8 mouse cellular contexts compared by ENCODE assay signal in the genomic region with DNA sequence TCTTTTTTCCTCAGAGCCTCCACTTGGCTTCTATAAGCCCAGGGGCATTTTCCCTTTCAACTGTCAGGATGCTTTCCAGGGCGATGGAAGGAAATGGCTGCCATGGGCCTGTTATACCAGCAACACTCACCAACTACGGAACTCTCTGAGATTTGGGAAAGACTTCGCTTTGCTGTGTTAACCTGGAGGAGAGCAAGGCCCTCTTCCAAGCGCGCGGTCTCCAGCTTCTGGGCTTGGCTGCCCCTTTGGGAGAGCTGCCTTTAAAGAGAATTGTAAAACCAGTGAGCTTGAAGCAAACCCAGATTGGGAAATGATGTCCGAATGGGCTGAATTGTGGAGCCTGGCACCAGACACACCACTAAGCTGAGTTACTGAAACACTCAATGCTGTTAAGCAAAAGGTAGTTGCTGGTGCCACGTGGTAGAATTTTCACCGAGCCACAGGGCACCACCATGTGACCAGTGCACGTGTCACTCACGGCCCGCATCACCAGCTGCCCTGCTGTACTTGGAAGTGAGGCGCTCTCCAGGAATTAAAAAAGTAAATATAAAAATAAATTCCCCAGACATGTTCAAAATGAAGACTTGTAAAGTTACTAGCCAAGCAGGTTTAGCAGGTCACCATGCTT.
A peak's percentile ranks its signal among the peaks of the same experiment; 100 is the strongest.
DNase-seq lines count a peak whose midpoint lies in the region; ATAC-seq and TF ChIP-seq lines count a peak whose summit lies in the region.

No protein-coding gene starts in this region.

- no peaks in the 10 kb centered on the region for H3K9me3 ChIP-seq in lung, postnatal 0 days (ENCODE audit: low read length)
- no peaks in the 10 kb centered on the region for H3K9me3 ChIP-seq in kidney, embryonic 14.5 days (ENCODE audit: control insufficient read depth, low read length)
- H3K9me3 ChIP-seq in neural tube, embryonic 14.5 days (ENCODE audit: control insufficient read depth, low read length) = no peaks in the 10 kb centered on the region

- H3K4me1 ChIP-seq in lung, postnatal 0 days (ENCODE audit: insufficient read depth, low read depth, low read length) = no peaks in the 10 kb centered on the region
- H3K4me1 ChIP-seq in kidney, embryonic 14.5 days (ENCODE audit: control insufficient read depth, insufficient read depth, low read length) = no peaks in the 10 kb centered on the region
- H3K4me1 ChIP-seq in neural tube, embryonic 14.5 days (ENCODE audit: control insufficient read depth, insufficient read depth, low read length) = peaks cover 9% of the 10 kb centered on the region

- TF ChIP-seq CTCF in lung, postnatal 0 days (IDR thresholded peaks at IDR 0.05) = no peak

- TF ChIP-seq EP300 in lung, postnatal 0 days (IDR thresholded peaks at IDR 0.05) = no peak

- no peak overlapping the region for H3K9ac ChIP-seq in lung, postnatal 0 days (replicated peaks; ENCODE audit: low read depth)
- H3K9ac ChIP-seq in kidney, embryonic 14.5 days (ENCODE audit: low read depth, low read length) = no peak overlapping the region
- H3K9ac ChIP-seq in neural tube, embryonic 14.5 days (replicated peaks; ENCODE audit: low read depth, low read length) = no peak overlapping the region

- peak; percentile 18 for DNase-seq in embryo, embryonic 10.5 days (ENCODE audit: low spot score)
- DNase-seq in embryo, embryonic 9.5 days (ENCODE audit: extremely low spot score) = no peak
- DNase-seq in lung, postnatal 0 days (ENCODE audit: low spot score) = peak; percentile 36
- DNase-seq in lung, postnatal 10 days = no peak
- no peak for DNase-seq in frontal cortex, postnatal 14 days (ENCODE audit: low spot score in 2 of 2)
- DNase-seq in right cerebral cortex, adult 18-20 months = no peak

- H3K27me3 ChIP-seq in lung, postnatal 0 days (replicated peaks; ENCODE audit: insufficient read depth, low read length) = no peaks in the 10 kb centered on the region
- no peaks in the 10 kb centered on the region for H3K27me3 ChIP-seq in kidney, embryonic 14.5 days (ENCODE audit: control insufficient read depth, insufficient read depth, low read length)
- H3K27me3 ChIP-seq in neural tube, embryonic 14.5 days (ENCODE audit: control insufficient read depth, insufficient read depth, low read length) = no peaks in the 10 kb centered on the region

- 65% methylated on average over 13 of the region's 13 CpGs for WGBS in lung, postnatal 0 days
- WGBS in kidney, embryonic 14.5 days = 67% methylated on average over 13 of the region's 13 CpGs
- WGBS in neural tube, embryonic 14.5 days = 40% methylated on average over 13 of the region's 13 CpGs

- H3K36me3 ChIP-seq in lung, postnatal 0 days (ENCODE audit: insufficient read depth, low read length) = no peaks in the 10 kb centered on the region
- H3K36me3 ChIP-seq in kidney, embryonic 14.5 days (ENCODE audit: control insufficient read depth, insufficient read depth, low read length) = no peaks in the 10 kb centered on the region
- no peaks in the 10 kb centered on the region for H3K36me3 ChIP-seq in neural tube, embryonic 14.5 days (ENCODE audit: control insufficient read depth, insufficient read depth, low read length)

- ATAC-seq in lung, postnatal 0 days = peak; percentile 69
- peak; percentile 71 for ATAC-seq in kidney, embryonic 14.5 days (ENCODE audit: low FRiP score, low TSS enrichment)
- ATAC-seq in neural tube, embryonic 14.5 days (ENCODE audit: low read depth) = peak; percentile 67

- H3K27ac ChIP-seq in lung, postnatal 0 days (ENCODE audit: low read length) = no peak overlapping the region
- H3K27ac ChIP-seq in kidney, embryonic 14.5 days (ENCODE audit: low read depth, low read length) = no peak overlapping the region
- no peak overlapping the region for H3K27ac ChIP-seq in neural tube, embryonic 14.5 days (ENCODE audit: low read depth, low read length)

- no peak overlapping the region for H3K4me2 ChIP-seq in lung, postnatal 0 days (replicated peaks; ENCODE audit: low read depth, low read length)
- no peak overlapping the region for H3K4me2 ChIP-seq in kidney, embryonic 14.5 days (replicated peaks; ENCODE audit: low read depth, low read length)
- peak overlapping the region; percentile 19; the same call in 1 of the 2 replicates for H3K4me2 ChIP-seq in neural tube, embryonic 14.5 days (ENCODE audit: low read depth, low read length)

- no peak overlapping the region for H3K4me3 ChIP-seq in lung, postnatal 0 days (ENCODE audit: low read depth, low read length)
- H3K4me3 ChIP-seq in kidney, embryonic 14.5 days (ENCODE audit: low read length) = no peak overlapping the region
- no peak overlapping the region for H3K4me3 ChIP-seq in neural tube, embryonic 14.5 days (ENCODE audit: low read depth, low read length)

Comparison
In these comparisons a context has a peak if more than half of its experiments do, and no peak if none do; other contexts are left out.
1. DNase-seq: peak in embryo, embryonic 10.5 days (single experiment) and lung, postnatal 0 days (single experiment); none in embryo, embryonic 9.5 days (single experiment), lung, postnatal 10 days (single experiment), frontal cortex, postnatal 14 days (0 of 2) and right cerebral cortex, adult 18-20 months (single experiment).
2. Peak in every context shown above with its lines, with median percentiles within 50 percentile points of each other: ATAC-seq.